Mouse (Mus musculus) cerebellum, adult 11-12 months (tissue): ENCODE measurements around the gene Ptgfrn.

Source experiments
- DNase-seq: peaks from one replicate; pipeline ENCODE4 v3.0.0; 2022

The Ptgfrn gene

GRCm38 (mm10) chr3:100997785-100998570 lies 112.1 kb downstream of the Ptgfrn start:
- DNase-seq: no peak

DNA sequence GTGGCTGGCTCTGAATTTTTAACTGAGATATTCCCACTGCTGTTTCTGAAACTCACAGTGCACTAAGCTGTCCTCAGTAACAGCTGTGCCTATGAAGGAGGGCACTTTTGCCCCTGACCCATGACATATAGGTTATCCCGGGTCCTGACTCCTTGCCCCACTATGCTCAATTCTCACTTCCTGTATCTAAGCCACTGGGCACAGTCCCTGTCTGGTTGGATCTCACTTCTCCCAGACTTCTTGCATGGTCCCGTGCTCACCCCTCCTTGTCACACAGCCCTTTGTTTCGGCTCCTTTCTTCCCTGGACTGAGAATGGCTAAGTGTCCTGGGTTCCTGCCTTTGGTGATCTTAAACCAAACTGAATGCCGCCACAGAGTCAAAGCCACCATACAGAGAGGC lies 115.8 kb downstream of the Ptgfrn start:
- no peak for DNase-seq

DNA sequence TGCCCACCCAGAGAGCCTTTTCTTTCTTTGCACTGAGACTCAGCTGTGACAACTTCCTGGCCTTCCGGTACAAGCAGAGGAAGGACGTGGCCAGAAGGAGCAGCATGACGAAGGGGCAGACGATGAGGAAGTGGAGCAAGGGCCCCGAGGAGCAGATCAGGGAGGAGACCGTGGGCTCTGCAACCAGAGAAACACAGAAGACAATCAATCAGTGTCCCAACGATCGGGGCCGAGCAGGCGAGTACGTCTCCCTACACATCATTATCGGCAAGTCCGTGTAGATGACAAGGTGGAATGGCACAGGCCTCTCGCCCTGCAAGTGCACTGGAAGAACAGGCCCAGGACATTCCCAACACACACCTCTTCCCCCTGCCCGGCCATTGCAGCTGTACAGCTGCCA lies 116.4 kb downstream of the Ptgfrn start:
- no peak for DNase-seq

GRCm38 (mm10) chr3:100993158-100993557 lies 116.9 kb downstream of the Ptgfrn start:
- no peak for DNase-seq
